ENCODE assay signal across 8 mouse cellular contexts in genomic region chr17:65950622-65951404, GRCm38 (mm10). TPM values are rescaled to one million over a fixed set of nuclear protein-coding genes. Genes with fewer than 3 reads are reported as not detected.
DNase-seq lines count a peak whose midpoint lies in the region; ATAC-seq and TF ChIP-seq lines count a peak whose summit lies in the region.

Gene Twsg1, minus strand, starts transcription at chr17:65951226.

- no peaks in the 10 kb centered on the region; the same call in 1 of the 2 replicates for H3K4me1 ChIP-seq in bone marrow, adult 2 months (ENCODE audit: control insufficient read depth, insufficient read depth, low read length)
- peaks cover 24% of the 10 kb centered on the region for H3K4me1 ChIP-seq in embryonic facial prominence, embryonic 15.5 days
- H3K4me1 ChIP-seq in kidney, embryonic 14.5 days (ENCODE audit: control insufficient read depth, insufficient read depth, low read length) = peaks cover 10% of the 10 kb centered on the region; the same call in 1 of the 2 replicates
- peaks cover 8% of the 10 kb centered on the region for H3K4me1 ChIP-seq in limb, embryonic 15.5 days

- H3K9ac ChIP-seq in embryonic facial prominence, embryonic 15.5 days = peak within 1 kb of the TSS; percentile 79
- peak within 1 kb of the TSS; percentile 93 for H3K9ac ChIP-seq in kidney, embryonic 14.5 days (ENCODE audit: low read depth, low read length)
- peak within 1 kb of the TSS; percentile 95 for H3K9ac ChIP-seq in limb, embryonic 15.5 days

- peak within 1 kb of the TSS; percentile 58 for H3K4me3 ChIP-seq in bone marrow, adult 2 months (replicated peaks; ENCODE audit: control insufficient read depth, low read depth, low read length)
- peak within 1 kb of the TSS; percentile 92 for H3K4me3 ChIP-seq in embryonic facial prominence, embryonic 15.5 days (replicated peaks)
- H3K4me3 ChIP-seq in kidney, embryonic 14.5 days (ENCODE audit: low read length) = peak within 1 kb of the TSS; percentile 97
- H3K4me3 ChIP-seq in limb, embryonic 15.5 days = peak within 1 kb of the TSS; percentile 94

- H3K27ac ChIP-seq in bone marrow, adult 2 months (ENCODE audit: control insufficient read depth, insufficient read depth, low read depth, low read length, poor library complexity) = peak within 1 kb of the TSS; percentile 71; the same call in 1 of the 2 replicates
- peak within 1 kb of the TSS; percentile 94 for H3K27ac ChIP-seq in embryonic facial prominence, embryonic 15.5 days (replicated peaks)
- peak within 1 kb of the TSS; percentile 79; the same call in 1 of the 2 replicates for H3K27ac ChIP-seq in kidney, embryonic 14.5 days (ENCODE audit: low read depth, low read length)
- peak within 1 kb of the TSS; percentile 89 for H3K27ac ChIP-seq in limb, embryonic 15.5 days

- peak; percentile 51; the same call in 1 of the 2 replicates for TF ChIP-seq POLR2A in bone marrow, adult 2 months (IDR thresholded peaks at IDR 0.05; ENCODE audit: borderline replicate concordance, control insufficient read depth, low read depth, low read length)

- H3K36me3 ChIP-seq in embryonic facial prominence, embryonic 15.5 days = peaks cover 25% of the 10 kb centered on the region; the same call in 1 of the 2 replicates
- peaks cover 24% of the 10 kb centered on the region for H3K36me3 ChIP-seq in kidney, embryonic 14.5 days (ENCODE audit: control insufficient read depth, insufficient read depth, low read length)
- H3K36me3 ChIP-seq in limb, embryonic 15.5 days = peaks cover 24% of the 10 kb centered on the region

- DNase-seq in 416B (ENCODE audit: low read depth) = peak; percentile 87
- DNase-seq in heart, adult 9 months (ENCODE audit: low spot score in 2 of 2) = peak; percentile 90 to 92
- peak; percentile 48 to 72 for DNase-seq in monocyte, adult 2 months (ENCODE audit: low read depth in 1 of 2, low spot score in 2 of 2)
- DNase-seq in spleen, postnatal 36 days (ENCODE audit: low spot score in 2 of 2) = peak; percentile 94 to 95

- H3K27me3 ChIP-seq in embryonic facial prominence, embryonic 15.5 days = no peaks in the 10 kb centered on the region
- H3K27me3 ChIP-seq in kidney, embryonic 14.5 days (ENCODE audit: control insufficient read depth, insufficient read depth, low read length) = no peaks in the 10 kb centered on the region
- H3K27me3 ChIP-seq in limb, embryonic 15.5 days = no peaks in the 10 kb centered on the region

- under 1% methylated on average over 87 of the region's 87 CpGs for WGBS in bone marrow, adult 2 months
- under 1% methylated on average over 86 of the region's 87 CpGs for WGBS in embryonic facial prominence, embryonic 15.5 days
- WGBS in kidney, embryonic 14.5 days = under 1% methylated on average over 74 of the region's 87 CpGs
- 0% methylated on average over 83 of the region's 87 CpGs for WGBS in limb, embryonic 15.5 days

- peak; percentile 80 for TF ChIP-seq CTCF in bone marrow, adult 2 months (IDR thresholded peaks at IDR 0.05; ENCODE audit: control insufficient read depth, insufficient read depth, low read length)

- peak; percentile 95 for ATAC-seq in embryonic facial prominence, embryonic 15.5 days (ENCODE audit: insufficient number of reproducible peaks, low FRiP score, low TSS enrichment, low read depth)
- peak; percentile 98 for ATAC-seq in kidney, embryonic 14.5 days (ENCODE audit: low FRiP score, low TSS enrichment)
- peak; percentile 95 for ATAC-seq in limb, embryonic 15.5 days (ENCODE audit: insufficient number of reproducible peaks, low FRiP score, low TSS enrichment, low read depth)

- peak within 1 kb of the TSS; percentile 54 for H3K4me2 ChIP-seq in embryonic facial prominence, embryonic 15.5 days (replicated peaks)
- H3K4me2 ChIP-seq in kidney, embryonic 14.5 days (replicated peaks; ENCODE audit: low read depth, low read length) = peak within 1 kb of the TSS; percentile 52
- H3K4me2 ChIP-seq in limb, embryonic 15.5 days = peak within 1 kb of the TSS; percentile 46

- H3K9me3 ChIP-seq in embryonic facial prominence, embryonic 15.5 days (replicated peaks) = no peaks in the 10 kb centered on the region
- H3K9me3 ChIP-seq in kidney, embryonic 14.5 days (ENCODE audit: control insufficient read depth, low read length) = no peaks in the 10 kb centered on the region
- no peaks in the 10 kb centered on the region for H3K9me3 ChIP-seq in limb, embryonic 15.5 days

RNA-seq across cellular contexts. Expression of gene Twsg1, which starts in this region (rescaled TPM):
- polyA plus RNA-seq in bone marrow, adult 2 months (2011; ENCODE audit: insufficient read depth, insufficient read length, low replicate concordance, missing spikeins) = 5.1 and 8.8 TPM in 2 replicates
- polyA plus RNA-seq in embryonic facial prominence, embryonic 15.5 days (2015; fragmentation: Nextera tagmentation; extraction: Ambion mirVana) = 152 and 154 TPM in 2 replicates
- 84.6 and 146 TPM in 2 replicates for polyA plus RNA-seq in kidney, embryonic 14.5 days (2014; fragmentation: Nextera tagmentation; extraction: Ambion mirVana)
- 136 and 150 TPM in 2 replicates for polyA plus RNA-seq in limb, embryonic 15.5 days (2015; fragmentation: Nextera tagmentation; extraction: Ambion mirVana)

Comparison
In these comparisons a context has a peak if more than half of its experiments do, and no peak if none do; other contexts are left out.
1. Peak in every context shown above with its lines: DNase-seq, ATAC-seq, H3K4me3 ChIP-seq and H3K27ac ChIP-seq.